Mouse (Mus musculus) limb, embryonic 11.5 days (tissue): ENCODE data around the gene Enox2. TPM values are rescaled to one million over a fixed set of nuclear protein-coding genes. Genes with fewer than 3 reads are reported as not detected.

Source experiments
- polyA plus RNA-seq: library from polyadenylated mRNA; unstranded; fragments of >200 nt; fragmentation: Nextera tagmentation; extraction: Ambion mirVana; gene quantifications from 2 replicates; pipeline ENCODE4 v1.2.1, GENCODE M21; 2014

The Enox2 gene
- polyA plus RNA-seq, 1 experiment from 2014 or later, result 5.8 TPM

Other genes with a start within 250 kb of the Enox2 start
- 0.67 and 1.3 TPM in 2 replicates for gene Arhgap36, start 175.7 kb upstream of the Enox2 start, polyA plus RNA-seq